Mouse (Mus musculus) megakaryocyte, adult 5-6 weeks (primary cell): ENCODE results near the gene Fbxo40. TPM values are rescaled to one million over a fixed set of nuclear protein-coding genes. Genes with fewer than 3 reads are reported as not detected.
A peak's percentile ranks its signal among the peaks of the same experiment; 100 is the strongest.

ENCODE experiments used
- ATAC-seq: 2 replicates; pipeline ENCODE4 v1.8.0; 2016; ENCODE audit warnings: mild to moderate bottlenecking, inconsistent platforms; ENCODE audit not compliant: poor library complexity, severe bottlenecking
- total RNA-seq, 2 experiments: library from RNA; stranded (forward) in 1 of 2; stranded (reverse) in 1 of 2; fragments of 153-499, 151-499 nt in 1 of 2; fragments of 221-1000, 200-1000 nt in 1 of 2; gene quantifications; 2 replicates each; pipeline versions ENCODE4 v1.2.3 to v1.2.4; 2015 to 2017

The Fbxo40 gene
- total RNA-seq (2015) (not detected in 2 replicates), total RNA-seq (2017) (0.04 and 0.33 TPM in 2 replicates)

GRCm38 (mm10) chr16:36989999-36990625, at the start of gene Fbxo40:
TSS of gene Fbxo40 (minus strand) at chr16:36990467.
- no peak for ATAC-seq

GRCm38 (mm10) chr16:37034751-37035150, 44.5 kb upstream of the Fbxo40 start:
- no peak for ATAC-seq

GRCm38 (mm10) chr16:37031996-37032395, 41.7 kb upstream of the Fbxo40 start:
- ATAC-seq: no peak

DNA sequence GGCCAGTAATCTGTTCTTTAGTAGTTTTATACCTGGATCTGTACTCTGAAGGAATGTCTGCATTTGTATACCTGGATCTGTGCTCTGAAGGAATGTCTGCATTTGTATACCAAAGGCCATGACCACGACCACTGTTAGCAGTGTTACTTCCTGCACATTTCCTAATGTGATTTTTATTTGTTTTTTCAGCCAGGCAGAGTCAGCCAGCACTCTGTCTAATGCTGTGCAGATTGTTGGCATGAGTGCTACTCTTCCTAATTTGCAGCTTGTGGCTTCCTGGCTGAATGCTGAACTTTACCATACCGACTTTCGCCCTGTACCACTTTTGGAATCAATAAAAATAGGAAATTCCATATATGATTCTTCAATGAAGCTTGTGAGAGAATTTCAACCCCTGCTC, 37.3 kb upstream of the Fbxo40 start:
- ATAC-seq: no peak

GRCm38 (mm10) chr16:37012336-37012735, 22.1 kb upstream of the Fbxo40 start:
- ATAC-seq: no peak

DNA sequence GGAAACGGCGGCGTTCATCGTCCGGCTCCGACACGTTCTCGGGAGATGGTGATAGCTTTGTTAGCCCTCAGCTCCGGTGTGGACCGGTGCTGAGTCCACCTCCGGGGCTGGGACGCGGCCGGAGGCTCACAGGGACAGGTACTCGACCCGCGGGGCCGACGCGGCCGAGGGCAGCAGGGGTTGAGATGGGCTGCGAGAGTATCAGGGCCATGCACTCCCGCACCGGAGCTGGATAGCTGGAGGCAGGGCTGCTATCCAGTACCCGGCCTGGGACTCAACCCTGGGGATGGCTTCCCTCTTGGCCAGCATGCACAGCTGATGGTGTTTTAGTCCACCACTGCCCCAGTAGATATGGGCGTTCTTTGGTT, 21.6 kb upstream of the Fbxo40 start:
- peak; percentile 24; the same call in 1 of the 2 replicates for ATAC-seq

- ATAC-seq: peak; percentile 98
Measured at GRCm38 (mm10) chr16:37011061-37011921, 21.0 kb upstream of the Fbxo40 start, which contains the start of gene Polq. TSS of gene Polq (plus strand) at chr16:37011786.

- peak; percentile 66 for ATAC-seq
Measured at GRCm38 (mm10) chr16:37010370-37010769, 20.1 kb upstream of the Fbxo40 start.

GRCm38 (mm10) chr16:37009262-37009661, 19.0 kb upstream of the Fbxo40 start:
- ATAC-seq: no peak

DNA sequence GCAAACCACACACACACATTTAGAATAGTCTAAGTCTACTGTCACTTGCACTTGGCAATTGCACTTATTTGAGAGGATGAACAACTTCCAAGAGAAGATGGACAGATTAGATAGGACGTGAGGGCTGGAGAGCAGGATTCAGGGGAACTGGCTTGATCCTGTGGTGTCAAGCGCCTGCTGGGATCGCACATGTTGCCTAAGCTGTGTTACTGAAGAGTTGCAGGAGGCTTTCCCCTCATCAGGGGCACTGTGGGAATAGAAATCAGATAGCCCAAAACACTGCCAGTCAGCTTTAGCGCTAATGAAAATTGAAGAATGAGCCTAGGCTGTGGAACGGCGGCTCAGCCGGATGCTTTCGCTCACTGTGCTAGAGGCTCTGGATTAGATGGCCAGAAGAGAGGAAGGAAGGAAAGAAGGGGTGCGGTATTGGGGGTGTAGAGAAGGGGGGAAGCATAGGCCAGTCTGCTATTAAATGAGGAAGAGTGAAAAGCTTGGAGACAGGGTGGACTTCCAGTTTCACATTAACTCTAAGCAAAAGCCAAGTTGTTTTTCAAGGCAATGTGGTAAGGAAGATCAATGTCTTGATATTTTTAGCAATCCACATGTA, 9.2 kb upstream of the Fbxo40 start:
- ATAC-seq: peak; percentile 89

DNA sequence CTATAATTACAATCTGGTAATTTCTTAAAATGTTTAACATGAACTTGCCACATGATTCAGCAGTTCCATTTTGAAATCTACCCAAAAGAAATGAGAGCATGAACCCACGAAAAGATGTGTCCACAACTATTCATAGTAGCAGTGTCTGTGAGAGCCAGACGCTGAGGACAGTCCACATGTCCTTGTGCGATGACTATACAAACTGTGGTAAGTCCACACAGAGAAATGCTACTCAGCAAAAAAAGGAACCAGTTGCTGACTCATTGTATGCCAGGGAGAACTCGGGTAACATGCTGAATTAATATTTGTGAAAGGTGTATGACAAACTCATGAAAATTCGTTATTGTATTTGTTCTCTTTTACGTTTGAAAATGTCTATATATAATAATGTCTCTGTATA, 7.4 kb upstream of the Fbxo40 start:
- peak; percentile 69 for ATAC-seq

DNA sequence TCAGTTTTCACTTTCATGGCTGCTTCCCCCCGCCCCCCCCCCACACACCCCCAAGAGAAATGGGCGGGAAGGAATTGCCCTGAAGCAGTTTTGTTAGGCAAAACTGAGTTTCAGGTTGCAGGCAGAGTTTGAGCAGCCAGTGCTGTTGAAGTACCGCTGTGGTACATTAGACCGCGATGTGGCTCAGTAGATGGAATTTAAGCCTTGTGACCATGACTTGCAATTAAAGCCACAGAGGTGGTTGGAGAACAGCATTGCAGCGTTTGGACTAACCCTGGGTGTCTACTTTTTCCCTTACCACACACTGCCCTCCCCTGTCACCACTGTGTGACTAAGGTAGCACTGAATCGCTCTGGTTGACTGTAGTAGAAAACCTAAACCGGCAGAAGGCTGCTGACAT, 774 bp downstream of the Fbxo40 start:
- peak; percentile 67 for ATAC-seq

GRCm38 (mm10) chr16:36988066-36988465, 2.2 kb downstream of the Fbxo40 start:
- no peak for ATAC-seq

GRCm38 (mm10) chr16:36987399-36987798, 2.9 kb downstream of the Fbxo40 start:
- ATAC-seq: no peak

- ATAC-seq: peak; percentile 88
Measured at GRCm38 (mm10) chr16:36985636-36986042, 4.6 kb downstream of the Fbxo40 start.

DNA sequence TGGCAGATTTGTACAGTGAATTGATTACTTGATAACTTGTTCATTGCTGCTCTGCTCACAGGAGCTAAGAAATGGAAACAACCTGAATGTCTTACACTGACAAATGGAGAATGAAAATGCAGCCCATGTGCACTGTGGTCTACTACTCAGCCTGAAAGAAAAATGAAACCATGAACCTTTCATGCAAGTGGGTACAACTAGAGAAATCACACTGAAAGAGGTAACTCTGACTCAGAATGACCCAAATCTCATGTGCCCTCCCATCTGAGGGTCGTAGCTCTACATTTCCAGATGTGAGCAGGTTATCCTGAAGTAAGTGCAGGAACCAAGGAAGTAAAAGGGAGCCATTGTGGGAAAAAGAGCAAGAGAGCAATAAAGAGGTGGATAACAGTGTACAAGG, 6.5 kb downstream of the Fbxo40 start:
- no peak for ATAC-seq

GRCm38 (mm10) chr16:36979127-36979526, 11.1 kb downstream of the Fbxo40 start:
- no peak for ATAC-seq

- no peak for ATAC-seq
Measured at GRCm38 (mm10) chr16:36963415-36963814, 26.9 kb downstream of the Fbxo40 start.

DNA sequence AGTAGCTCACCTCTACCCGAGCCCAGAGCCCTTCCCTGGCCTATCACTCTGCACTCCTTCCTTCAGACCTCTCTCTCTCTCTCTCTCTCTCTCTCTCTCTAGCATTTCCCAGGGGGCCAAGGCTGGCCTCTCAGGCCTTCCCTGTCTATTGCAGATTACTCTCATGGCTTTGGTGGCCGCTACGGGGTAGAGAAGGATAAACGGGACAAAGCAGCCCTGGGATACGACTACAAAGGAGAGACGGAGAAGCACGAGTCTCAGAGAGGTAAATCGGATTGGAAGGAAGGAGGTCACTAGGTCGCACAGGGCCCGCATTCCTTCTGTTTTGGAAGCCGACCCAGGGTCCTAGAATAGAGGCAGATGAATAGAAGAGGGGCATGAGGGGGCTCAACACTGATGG, 35.2 kb downstream of the Fbxo40 start:
- no peak for ATAC-seq

DNA sequence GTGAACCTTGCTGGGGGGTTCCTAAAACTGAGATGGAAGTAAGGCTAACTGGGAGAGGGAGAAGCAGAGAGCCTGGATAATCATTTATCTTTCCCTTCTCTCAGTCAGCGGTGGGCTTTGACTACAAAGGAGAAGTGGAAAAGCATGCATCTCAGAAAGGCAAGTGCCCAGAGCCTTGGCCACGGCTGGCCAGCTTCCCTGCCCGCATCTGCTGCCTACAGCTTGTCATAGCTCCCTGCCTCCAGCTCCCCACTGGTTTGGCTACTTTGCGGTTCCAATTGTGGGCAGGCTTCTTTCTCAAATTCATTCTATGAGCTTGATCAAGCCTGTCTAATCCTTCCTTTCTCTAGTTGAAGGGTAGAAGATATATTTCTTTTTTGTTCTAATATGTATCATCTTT, 39.2 kb downstream of the Fbxo40 start:
- no peak for ATAC-seq

GRCm38 (mm10) chr16:36949614-36950336, 40.5 kb downstream of the Fbxo40 start:
- ATAC-seq: no peak
